Mouse (Mus musculus): ENCODE data around the gene Sergef. TPM values are rescaled to one million over a fixed set of nuclear protein-coding genes. Genes with fewer than 3 reads are reported as not detected.
"Not testable (repeated sequence)": the region's sequence is repeated elsewhere in the genome, so short reads cannot be mapped to it uniquely, and the experiment has no call there.

Gene Sergef
- 42.2 and 50.6 TPM in 2 replicates for polyA plus RNA-seq (2015; fragmentation: Nextera tagmentation; extraction: Ambion mirVana)

GRCm38 (mm10) chr7:46639692-46640031 lies at the start of gene Sergef:
Gene Sergef, minus strand, starts transcription at chr7:46639807.
- Histone ChIP-seq H3K9me3 (ENCODE audit: control insufficient read depth, low read length) (no peaks in the 10 kb centered on the region), H3K4me1 (ENCODE audit: control insufficient read depth, insufficient read depth, low read depth, low read length) (peaks cover 7% of the 10 kb centered on the region), H3K27me3 (replicated peaks; ENCODE audit: control insufficient read depth, insufficient read depth, low read length) (no peaks in the 10 kb centered on the region), H3K4me3 (ENCODE audit: low read length) (peak within 1 kb of the TSS; percentile 74), H3K36me3 (ENCODE audit: control insufficient read depth, insufficient read depth, low read length) (no peaks in the 10 kb centered on the region), H3K4me2 (ENCODE audit: low read length) (peak within 1 kb of the TSS; percentile 92), H3K9ac (ENCODE audit: low read depth, low read length) (peak within 1 kb of the TSS; percentile 80), H3K27ac (ENCODE audit: low read depth, low read length) (peak within 1 kb of the TSS; percentile 87)
- under 1% methylated on average over 30 of the region's 30 CpGs for WGBS
- ATAC-seq, result peak; percentile 97

GRCm38 (mm10) chr7:46686827-46687226 lies 47.2 kb upstream of the Sergef start:
- no peak for ATAC-seq
- Histone ChIP-seq H3K4me2 (ENCODE audit: low read length) (no peak overlapping the region), H3K27ac (ENCODE audit: low read depth, low read length) (no peak overlapping the region), H3K9me3 (ENCODE audit: control insufficient read depth, low read length) (0 out of 2 replicates have a peak, but pooled peaks cover 3% of the 10 kb centered on the region), H3K27me3 (replicated peaks; ENCODE audit: control insufficient read depth, insufficient read depth, low read length) (no peaks in the 10 kb centered on the region), H3K9ac (ENCODE audit: low read depth, low read length) (no peak overlapping the region), H3K4me3 (ENCODE audit: low read length) (no peak overlapping the region), H3K36me3 (ENCODE audit: control insufficient read depth, insufficient read depth, low read length) (peaks cover 20% of the 10 kb centered on the region), H3K4me1 (ENCODE audit: control insufficient read depth, insufficient read depth, low read depth, low read length) (no peaks in the 10 kb centered on the region)
- 93% methylated on average over 5 of the region's 5 CpGs for WGBS

GRCm38 (mm10) chr7:46680732-46681131 lies 41.1 kb upstream of the Sergef start:
- Histone ChIP-seq H3K9ac (ENCODE audit: low read depth, low read length) (no peak overlapping the region), H3K4me1 (ENCODE audit: control insufficient read depth, insufficient read depth, low read depth, low read length) (no peaks in the 10 kb centered on the region), H3K36me3 (ENCODE audit: control insufficient read depth, insufficient read depth, low read length) (no peaks in the 10 kb centered on the region), H3K27ac (ENCODE audit: low read depth, low read length) (no peak overlapping the region), H3K9me3 (ENCODE audit: control insufficient read depth, low read length) (0 out of 2 replicates have a peak, but pooled peaks cover 3% of the 10 kb centered on the region), H3K4me2 (ENCODE audit: low read length) (no peak overlapping the region), H3K4me3 (ENCODE audit: low read length) (no peak overlapping the region), H3K27me3 (replicated peaks; ENCODE audit: control insufficient read depth, insufficient read depth, low read length) (no peaks in the 10 kb centered on the region)
- ATAC-seq, result no peak

GRCm38 (mm10) chr7:46679044-46679443 lies 39.4 kb upstream of the Sergef start:
- ATAC-seq; H3K36me3 ChIP-seq (ENCODE audit: control insufficient read depth, insufficient read depth, low read length); H3K4me1 ChIP-seq (ENCODE audit: control insufficient read depth, insufficient read depth, low read depth, low read length); H3K9me3 ChIP-seq (ENCODE audit: control insufficient read depth, low read length); H3K27me3 ChIP-seq (replicated peaks; ENCODE audit: control insufficient read depth, insufficient read depth, low read length); H3K9ac ChIP-seq (ENCODE audit: low read depth, low read length); H3K27ac ChIP-seq (ENCODE audit: low read depth, low read length); H3K4me3 ChIP-seq (ENCODE audit: low read length); H3K4me2 ChIP-seq (ENCODE audit: low read length): not testable (repeated sequence)
- 84% methylated on average over 7 of the region's 7 CpGs for WGBS

GRCm38 (mm10) chr7:46678417-46678816 lies 38.8 kb upstream of the Sergef start:
- 87% methylated on average over 3 of the region's 3 CpGs for WGBS
- Histone ChIP-seq H3K9ac (ENCODE audit: low read depth, low read length) (no peak overlapping the region), H3K27me3 (replicated peaks; ENCODE audit: control insufficient read depth, insufficient read depth, low read length) (no peaks in the 10 kb centered on the region), H3K36me3 (ENCODE audit: control insufficient read depth, insufficient read depth, low read length) (no peaks in the 10 kb centered on the region), H3K4me2 (ENCODE audit: low read length) (no peak overlapping the region), H3K27ac (ENCODE audit: low read depth, low read length) (no peak overlapping the region), H3K4me1 (ENCODE audit: control insufficient read depth, insufficient read depth, low read depth, low read length) (no peaks in the 10 kb centered on the region), H3K9me3 (ENCODE audit: control insufficient read depth, low read length) (0 out of 2 replicates have a peak, but pooled peaks cover 3% of the 10 kb centered on the region), H3K4me3 (ENCODE audit: low read length) (no peak overlapping the region)
- ATAC-seq, result no peak

- 55% methylated on average over 5 of the region's 5 CpGs for WGBS
- Histone ChIP-seq H3K9ac (ENCODE audit: low read depth, low read length) (no peak overlapping the region), H3K27ac (ENCODE audit: low read depth, low read length) (no peak overlapping the region; the same call in 1 of the 2 replicates), H3K4me1 (ENCODE audit: control insufficient read depth, insufficient read depth, low read depth, low read length) (no peaks in the 10 kb centered on the region), H3K36me3 (ENCODE audit: control insufficient read depth, insufficient read depth, low read length) (no peaks in the 10 kb centered on the region), H3K9me3 (ENCODE audit: control insufficient read depth, low read length) (no peaks in the 10 kb centered on the region), H3K4me2 (ENCODE audit: low read length) (no peak overlapping the region), H3K27me3 (replicated peaks; ENCODE audit: control insufficient read depth, insufficient read depth, low read length) (no peaks in the 10 kb centered on the region), H3K4me3 (ENCODE audit: low read length) (no peak overlapping the region)
- ATAC-seq, result peak; percentile 67
These were observed 37.3 kb upstream of the Sergef start for GRCm38 (mm10) chr7:46676808-46677360.

GRCm38 (mm10) chr7:46675886-46676285 lies 36.3 kb upstream of the Sergef start:
- Histone ChIP-seq H3K4me3 (ENCODE audit: low read length) (no peak overlapping the region), H3K9me3 (ENCODE audit: control insufficient read depth, low read length) (no peaks in the 10 kb centered on the region), H3K4me1 (ENCODE audit: control insufficient read depth, insufficient read depth, low read depth, low read length) (no peaks in the 10 kb centered on the region), H3K27me3 (replicated peaks; ENCODE audit: control insufficient read depth, insufficient read depth, low read length) (no peaks in the 10 kb centered on the region), H3K9ac (ENCODE audit: low read depth, low read length) (no peak overlapping the region), H3K36me3 (ENCODE audit: control insufficient read depth, insufficient read depth, low read length) (no peaks in the 10 kb centered on the region), H3K27ac (ENCODE audit: low read depth, low read length) (no peak overlapping the region), H3K4me2 (ENCODE audit: low read length) (no peak overlapping the region)
- ATAC-seq, result no peak
- WGBS, result 89% methylated on average over 8 of the region's 8 CpGs

- Histone ChIP-seq H3K36me3 (ENCODE audit: control insufficient read depth, insufficient read depth, low read length) (no peaks in the 10 kb centered on the region), H3K4me3 (ENCODE audit: low read length) (no peak overlapping the region), H3K9me3 (ENCODE audit: control insufficient read depth, low read length) (no peaks in the 10 kb centered on the region), H3K9ac (ENCODE audit: low read depth, low read length) (no peak overlapping the region), H3K4me2 (ENCODE audit: low read length) (no peak overlapping the region), H3K4me1 (ENCODE audit: control insufficient read depth, insufficient read depth, low read depth, low read length) (no peaks in the 10 kb centered on the region), H3K27ac (ENCODE audit: low read depth, low read length) (no peak overlapping the region), H3K27me3 (replicated peaks; ENCODE audit: control insufficient read depth, insufficient read depth, low read length) (no peaks in the 10 kb centered on the region)
- 89% methylated on average over 7 of the region's 7 CpGs for WGBS
- ATAC-seq, result no peak
These were observed 35.5 kb upstream of the Sergef start for GRCm38 (mm10) chr7:46675061-46675460.

GRCm38 (mm10) chr7:46672160-46672672 lies 32.6 kb upstream of the Sergef start, which contains the start of gene Tph1:
Gene Tph1, minus strand, starts transcription at chr7:46672537.
- Histone ChIP-seq H3K4me1 (ENCODE audit: control insufficient read depth, insufficient read depth, low read depth, low read length) (peaks cover 2% of the 10 kb centered on the region; the same call in 1 of the 2 replicates), H3K9me3 (ENCODE audit: control insufficient read depth, low read length) (no peaks in the 10 kb centered on the region), H3K4me2 (ENCODE audit: low read length) (no peak within 1 kb of the TSS), H3K9ac (ENCODE audit: low read depth, low read length) (no peak within 1 kb of the TSS), H3K4me3 (ENCODE audit: low read length) (no peak within 1 kb of the TSS), H3K27me3 (replicated peaks; ENCODE audit: control insufficient read depth, insufficient read depth, low read length) (no peaks in the 10 kb centered on the region), H3K36me3 (ENCODE audit: control insufficient read depth, insufficient read depth, low read length) (no peaks in the 10 kb centered on the region), H3K27ac (ENCODE audit: low read depth, low read length) (no peak within 1 kb of the TSS)
- 68% methylated on average over 10 of the region's 10 CpGs for WGBS
- no peak for ATAC-seq
